Mouse (Mus musculus) urinary bladder, postnatal 36 days (tissue): Measurements from ENCODE around the gene Bcl2.
"Not testable (repeated sequence)": the region's sequence is repeated elsewhere in the genome, so short reads cannot be mapped to it uniquely, and the experiment has no call there.

ENCODE experiments used
- DNase-seq, 2 experiments: peaks; one replicate each; pipeline ENCODE4 v3.0.0; 2022; ENCODE audit warnings: low spot score in 2 of 2, mixed read lengths in 1 of 2

Bcl2 gene

DNA sequence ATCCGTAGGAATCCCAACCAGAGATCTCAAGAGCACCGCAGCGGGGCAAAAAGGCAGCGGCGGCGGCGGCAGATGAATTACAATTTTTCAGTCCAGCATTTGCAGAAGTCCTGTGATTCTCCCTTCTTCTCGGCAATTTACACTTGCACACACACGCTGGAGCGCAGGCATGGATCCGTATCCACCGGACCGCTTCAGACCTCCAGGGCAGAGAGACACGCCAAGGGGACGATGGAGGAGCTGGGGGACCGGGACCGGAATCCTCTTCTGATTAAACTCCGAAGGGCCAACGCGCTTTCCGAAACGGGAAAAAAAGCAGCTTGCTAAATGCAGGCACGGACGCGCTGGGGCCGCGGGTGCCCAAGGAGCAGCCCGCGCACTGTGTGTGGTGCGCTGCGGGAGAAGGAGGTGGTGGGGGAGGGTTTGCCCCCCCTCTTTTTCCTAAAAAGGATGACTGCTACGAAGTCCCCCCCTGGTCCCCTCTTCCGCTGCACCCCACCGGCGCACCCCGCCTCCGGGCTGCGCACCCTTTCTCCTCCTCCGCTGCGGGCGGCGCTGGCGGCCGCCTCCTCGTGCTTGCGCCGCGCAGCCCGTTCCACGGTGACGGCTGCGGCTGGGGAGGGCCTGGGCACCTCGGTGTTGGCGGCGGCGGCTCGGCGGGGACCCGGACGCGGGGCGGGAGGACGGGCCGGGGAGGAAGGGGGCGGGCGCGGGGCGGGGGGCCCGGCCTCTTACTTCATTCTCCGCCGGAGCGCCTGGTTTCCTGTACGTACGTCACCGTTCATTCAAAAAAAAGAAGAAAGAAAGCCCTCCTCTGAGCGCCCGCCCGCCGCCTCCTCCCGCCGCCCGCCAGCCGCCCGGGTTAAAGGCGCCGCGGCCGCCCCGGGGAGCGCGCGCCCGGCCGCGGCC, at the start of gene Bcl2:
TSS of gene Bcl2 (minus strand) at position 654 of the 909 bp plus-strand sequence.
- peak; percentile 57 to 66 for DNase-seq

- DNase-seq = no peak
These were observed 46.7 kb upstream of the Bcl2 start for GRCm38 (mm10) chr1:106760750-106761149.

GRCm38 (mm10) chr1:106759572-106760435, 45.7 kb upstream of the Bcl2 start, which contains the start of gene Kdsr:
Kdsr (minus strand) TSS chr1:106759727.
- DNase-seq = peak; percentile 94 to 97

- peak in 1 of 2 experiments; percentile 43 for DNase-seq
These were observed 44.9 kb upstream of the Bcl2 start for GRCm38 (mm10) chr1:106758734-106759571.

DNA sequence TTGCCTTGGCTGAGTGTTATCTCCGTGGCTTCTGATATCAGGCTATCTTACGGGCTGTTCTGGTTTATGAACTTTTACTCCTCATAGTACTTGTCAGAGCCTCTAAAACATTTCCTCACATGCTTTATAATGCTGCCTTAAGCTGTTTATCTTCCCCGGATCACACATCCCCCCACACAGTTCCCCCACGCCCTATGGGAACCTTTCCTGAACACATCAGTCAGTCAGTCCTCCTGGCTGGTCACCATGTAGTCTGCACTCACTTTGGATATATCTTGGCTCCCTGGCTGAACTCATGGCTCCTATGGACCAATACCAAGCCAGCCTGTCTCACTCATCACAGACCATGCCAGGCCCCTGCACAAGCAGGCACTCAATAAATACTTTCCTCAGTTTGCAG, 42.6 kb upstream of the Bcl2 start:
- DNase-seq = peak in 1 of 2 experiments; percentile 20

GRCm38 (mm10) chr1:106752013-106752412, 37.9 kb upstream of the Bcl2 start:
- no peak for DNase-seq

GRCm38 (mm10) chr1:106750656-106751055, 36.6 kb upstream of the Bcl2 start:
- DNase-seq = no peak

GRCm38 (mm10) chr1:106748555-106749315, 34.7 kb upstream of the Bcl2 start:
- DNase-seq = no peak

DNA sequence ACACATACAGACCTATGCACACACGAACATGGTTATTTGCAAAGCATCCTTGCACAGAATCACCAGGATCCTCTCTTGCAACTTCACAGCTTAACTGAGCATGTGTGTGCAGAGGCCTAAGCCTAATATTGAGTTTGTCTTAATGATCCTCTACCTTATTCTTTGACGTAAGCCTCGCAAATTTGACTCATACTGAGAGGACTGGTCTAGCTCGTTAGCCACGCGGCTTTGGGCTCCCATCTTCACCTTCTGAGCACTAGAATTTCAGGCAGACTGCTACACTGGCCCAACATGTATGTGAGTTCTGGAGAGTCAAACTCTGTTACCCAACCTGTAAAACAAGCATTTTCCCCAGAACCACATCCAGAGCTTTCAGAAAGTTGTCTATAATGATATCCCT, 28.9 kb upstream of the Bcl2 start:
- DNase-seq = no peak

DNA sequence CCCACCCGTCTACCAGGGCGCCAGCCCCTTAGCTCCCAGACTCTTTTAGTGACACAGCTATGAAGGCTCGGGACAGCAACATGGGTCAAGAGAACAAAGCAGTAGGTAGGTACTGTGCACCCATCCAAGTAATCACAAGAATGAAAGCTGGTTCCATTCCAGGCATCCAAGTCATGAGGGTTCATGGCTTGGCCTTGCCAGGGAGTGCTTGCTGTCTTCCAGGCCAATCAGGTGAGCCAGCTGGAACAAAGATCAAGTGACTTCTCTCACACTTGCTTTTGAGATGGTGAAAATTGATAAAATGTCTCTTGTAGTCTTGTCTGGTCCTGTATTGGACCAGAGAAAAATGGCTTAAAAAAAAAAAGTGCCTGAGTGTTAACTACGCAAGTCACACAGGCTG, 26.7 kb upstream of the Bcl2 start:
- DNase-seq = peak in 1 of 2 experiments; percentile 21

GRCm38 (mm10) chr1:106739810-106740209, 25.7 kb upstream of the Bcl2 start:
- DNase-seq = no peak

DNA sequence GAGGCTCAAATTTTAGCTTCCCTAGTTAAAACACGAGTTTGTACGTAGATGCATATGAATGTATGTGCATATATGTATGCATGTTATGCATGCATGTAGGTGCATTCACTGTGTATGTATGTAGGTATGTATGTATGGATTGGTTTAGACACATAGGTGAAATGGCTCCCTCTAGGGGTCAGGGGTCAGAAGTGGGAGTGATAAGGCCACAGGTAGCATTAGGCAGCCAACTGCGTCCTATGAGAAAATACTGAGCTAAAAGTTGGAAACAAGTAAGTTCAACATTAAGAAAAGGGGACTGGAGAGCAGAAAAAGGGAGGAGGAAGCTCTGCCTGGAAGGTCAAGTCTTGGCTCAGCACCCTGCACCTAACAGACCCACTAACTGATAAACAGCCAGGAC, 24.0 kb upstream of the Bcl2 start:
- DNase-seq = no peak

GRCm38 (mm10) chr1:106736211-106736610, 22.1 kb upstream of the Bcl2 start:
- DNase-seq = no peak

DNA sequence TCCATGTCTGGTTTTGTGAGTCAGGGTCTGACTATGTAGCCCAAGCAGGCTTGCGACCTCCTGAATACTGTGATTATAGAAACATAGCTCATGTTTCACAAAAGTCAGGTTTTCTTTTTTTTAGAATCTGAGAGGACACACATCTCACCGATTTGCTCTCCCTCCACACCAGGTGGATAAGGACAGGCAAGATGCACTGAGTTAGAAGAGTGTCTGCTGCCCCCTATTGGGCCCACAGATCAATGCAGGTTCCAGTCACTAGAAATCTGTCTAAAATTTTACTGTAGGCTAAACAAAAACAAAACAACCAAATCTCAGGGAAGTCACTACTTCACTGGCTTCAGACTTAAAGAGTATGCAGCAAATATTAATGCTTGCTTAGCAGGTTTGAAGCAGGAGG, 21.5 kb upstream of the Bcl2 start:
- DNase-seq = peak; percentile 20 to 27

- no peak for DNase-seq
These were observed 8.0 kb upstream of the Bcl2 start for GRCm38 (mm10) chr1:106722061-106722460.

- not testable (repeated sequence) for DNase-seq
These were observed 3.7 kb upstream of the Bcl2 start for GRCm38 (mm10) chr1:106717736-106718135.

DNA sequence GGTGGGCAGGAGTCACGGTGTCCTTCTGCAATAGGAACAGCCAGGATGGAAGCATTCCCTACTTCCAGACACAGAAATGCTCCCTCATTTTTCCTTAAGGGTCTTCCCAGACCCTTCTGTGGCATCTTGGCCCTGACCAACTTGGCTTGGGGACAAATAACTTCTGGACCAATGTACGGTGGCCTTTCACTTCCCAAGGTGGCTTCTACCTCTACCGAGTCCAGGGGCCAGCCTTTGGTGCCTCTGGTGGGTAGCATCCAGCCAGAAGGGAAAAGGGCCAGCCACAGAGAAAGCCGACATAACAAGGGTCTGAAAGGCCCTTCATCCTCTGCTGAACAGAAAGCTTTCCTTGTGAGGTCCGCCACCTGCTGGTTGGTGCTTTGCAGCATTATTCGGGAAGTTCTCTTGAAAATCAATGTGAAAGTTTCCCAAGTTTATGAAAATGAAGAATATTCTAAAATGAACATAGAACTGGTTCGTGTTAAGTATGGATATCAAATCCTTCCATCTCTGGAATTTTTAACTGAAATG, 3.1 kb upstream of the Bcl2 start:
- peak; percentile 65 to 71 for DNase-seq

DNA sequence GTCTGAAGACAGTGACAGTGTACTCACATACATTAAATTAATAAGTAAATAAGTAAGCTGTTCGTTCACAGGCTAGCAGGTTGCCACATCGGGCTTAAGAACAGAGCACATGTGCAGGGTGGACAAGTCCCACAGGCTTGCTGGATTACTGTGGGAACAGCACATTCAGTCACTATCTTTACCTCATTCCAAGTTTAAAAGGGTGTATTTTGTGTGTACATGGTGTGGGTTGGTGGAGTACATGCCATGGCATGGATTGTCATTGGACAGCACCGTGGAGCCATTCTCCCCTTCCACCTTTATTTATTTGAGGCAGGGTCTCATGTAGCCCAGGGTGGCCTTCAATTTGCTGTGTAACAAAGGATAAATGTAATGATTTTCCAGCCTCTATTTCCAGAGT, 2.1 kb upstream of the Bcl2 start:
- DNase-seq = no peak

GRCm38 (mm10) chr1:106715111-106716083, 1.3 kb upstream of the Bcl2 start:
- no peak for DNase-seq
